Mouse (Mus musculus) myocyte (in vitro differentiated cells): ENCODE results near the gene Hoxa6.

Experiments
- CEBPB ChIP-seq: IDR thresholded peaks from 2 replicates; pipeline ENCODE4 v1.6.1; 2011; ENCODE audit warnings: mild to moderate bottlenecking, moderate library complexity; ENCODE audit not compliant: poor library complexity, insufficient read depth, severe bottlenecking
- E2F4 ChIP-seq: IDR thresholded peaks from one replicate; pipeline ENCODE4 v1.6.1; 2011; ENCODE audit warnings: mild to moderate bottlenecking, control low read depth, moderate library complexity; ENCODE audit not compliant: insufficient read depth
- MAX ChIP-seq: IDR thresholded peaks from one replicate; pipeline ENCODE4 v1.6.1; 2011; ENCODE audit warnings: low read depth, mild to moderate bottlenecking, control low read depth
- MYOD1 ChIP-seq, 3 experiments: IDR thresholded peaks; one replicate each; pipeline ENCODE4 v1.6.1; 2011; ENCODE audit warnings: control low read depth in 2 of 3, low read depth in 2 of 3, mild to moderate bottlenecking in 2 of 3, moderate library complexity in 1 of 3; ENCODE audit not compliant: insufficient read length in 2 of 3, control insufficient read depth in 1 of 3
- MYOG ChIP-seq, 3 experiments: IDR thresholded peaks; one replicate each; pipeline ENCODE4 v1.6.1; 2011; ENCODE audit warnings: control low read depth in 2 of 3, low read depth in 2 of 3, mild to moderate bottlenecking in 2 of 3; ENCODE audit not compliant: insufficient read length in 2 of 3, control insufficient read depth in 1 of 3, insufficient read depth in 1 of 3
- POLR2A ChIP-seq: IDR thresholded peaks from one replicate; pipeline ENCODE4 v1.6.1; 2011; ENCODE audit warnings: low read depth, mild to moderate bottlenecking, control low read depth, moderate library complexity; ENCODE audit not compliant: insufficient read length
- POLR2AphosphoS2 ChIP-seq: IDR thresholded peaks from one replicate; pipeline ENCODE4 v1.6.1; 2011; ENCODE audit warnings: low read depth, control low read depth; ENCODE audit not compliant: insufficient read length
- REST ChIP-seq: IDR thresholded peaks from one replicate; pipeline ENCODE4 v1.6.1; 2011; ENCODE audit warnings: mild to moderate bottlenecking, control low read depth, moderate library complexity; ENCODE audit not compliant: insufficient read depth, insufficient read length
- SRF ChIP-seq: IDR thresholded peaks from one replicate; pipeline ENCODE4 v1.6.1; 2011; ENCODE audit warnings: low read depth; ENCODE audit not compliant: control insufficient read depth, insufficient read length
- TCF12 ChIP-seq: IDR thresholded peaks from one replicate; pipeline ENCODE4 v1.6.1; 2011; ENCODE audit warnings: mild to moderate bottlenecking, control low read depth; ENCODE audit not compliant: poor library complexity, insufficient read depth, severe bottlenecking
- USF1 ChIP-seq: IDR thresholded peaks from one replicate; pipeline ENCODE4 v1.6.1; 2011; ENCODE audit warnings: low read depth, mild to moderate bottlenecking, control low read depth, moderate library complexity

- no peak for TF ChIP-seq POLR2A
- TF ChIP-seq POLR2AphosphoS2: no peak
- TF ChIP-seq E2F4: no peak
- TF ChIP-seq USF1: no peak
- TF ChIP-seq MYOG (IDR thresholded peaks at IDR 0.05; ENCODE audit: control insufficient read depth in 1 of 3, insufficient read depth in 1 of 3, insufficient read length in 2 of 3, low read depth in 2 of 3): no peak
- no peak for TF ChIP-seq MYOD1 (IDR thresholded peaks at IDR 0.05; ENCODE audit: control insufficient read depth in 1 of 3, insufficient read length in 2 of 3, low read depth in 2 of 3)
- TF ChIP-seq TCF12: no peak
- no peak for TF ChIP-seq CEBPB
- no peak for TF ChIP-seq SRF
- no peak for TF ChIP-seq REST
- no peak for TF ChIP-seq MAX
These were observed 27.8 kb downstream of the Hoxa6 start for GRCm38 (mm10) chr6:52180726-52181125.
